Mouse (Mus musculus): ENCODE results near the gene Anapc11.

Gene Anapc11

GRCm38 (mm10) chr11:120608241-120609034, 10.2 kb downstream of the Anapc11 start, which contains the start of gene Npb:
Gene Npb, plus strand, starts transcription at chr11:120608477.
- DNase-seq = peak in 1 of 2 experiments; percentile 30

GRCm38 (mm10) chr11:120609250-120609649, 11.0 kb downstream of the Anapc11 start:
- no peak for DNase-seq

GRCm38 (mm10) chr11:120610477-120611046, 12.3 kb downstream of the Anapc11 start:
- peak in 1 of 2 experiments; percentile 21 for DNase-seq

DNA sequence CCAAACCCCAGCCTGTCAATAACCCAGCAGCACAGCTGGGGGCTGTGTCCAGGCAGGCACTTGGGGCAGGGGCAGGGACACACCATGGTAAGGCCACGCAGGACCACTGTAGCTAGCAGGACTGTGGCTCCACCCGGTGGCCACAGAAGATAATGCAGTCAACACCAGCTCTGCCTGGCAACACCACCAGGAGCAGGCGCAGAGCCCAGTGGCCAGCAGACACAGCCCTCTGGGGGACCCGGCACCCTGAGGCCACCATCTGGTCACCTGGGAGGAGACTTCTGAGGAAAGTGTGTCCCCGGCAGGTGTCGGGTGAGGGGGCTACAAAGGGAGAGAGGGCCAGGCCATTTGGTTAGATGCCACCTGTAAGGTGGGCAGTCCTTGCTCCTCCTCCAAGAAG, 14.5 kb downstream of the Anapc11 start:
- peak; percentile 96 to 97 for DNase-seq

DNA sequence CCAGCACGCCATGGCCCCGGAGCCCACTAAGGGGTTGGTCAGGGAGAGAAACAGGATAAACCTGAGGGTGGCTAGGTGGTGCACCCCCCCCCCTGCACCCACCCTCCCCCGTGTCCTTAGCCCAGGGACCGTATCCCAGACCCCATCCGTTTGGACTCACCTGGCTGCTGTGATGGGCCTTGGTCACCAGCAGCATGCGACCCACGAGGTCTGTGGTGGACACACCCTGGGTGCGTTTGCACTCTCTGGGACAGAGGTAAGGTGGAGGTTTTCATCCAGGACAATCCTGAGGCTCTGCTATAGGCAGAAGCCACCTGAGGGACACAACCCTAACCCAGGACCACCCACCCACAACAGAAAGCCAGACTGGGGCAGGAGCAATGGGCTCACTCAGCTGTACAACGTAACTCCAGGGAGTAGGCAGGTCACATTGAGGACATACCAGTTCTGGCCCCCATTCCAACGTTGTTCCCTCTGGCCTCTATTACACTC, 15.3 kb downstream of the Anapc11 start:
- peak in 1 of 2 experiments; percentile 27 for DNase-seq

GRCm38 (mm10) chr11:120613976-120614375, 15.8 kb downstream of the Anapc11 start:
- DNase-seq = peak in 1 of 2 experiments; percentile 32

DNA sequence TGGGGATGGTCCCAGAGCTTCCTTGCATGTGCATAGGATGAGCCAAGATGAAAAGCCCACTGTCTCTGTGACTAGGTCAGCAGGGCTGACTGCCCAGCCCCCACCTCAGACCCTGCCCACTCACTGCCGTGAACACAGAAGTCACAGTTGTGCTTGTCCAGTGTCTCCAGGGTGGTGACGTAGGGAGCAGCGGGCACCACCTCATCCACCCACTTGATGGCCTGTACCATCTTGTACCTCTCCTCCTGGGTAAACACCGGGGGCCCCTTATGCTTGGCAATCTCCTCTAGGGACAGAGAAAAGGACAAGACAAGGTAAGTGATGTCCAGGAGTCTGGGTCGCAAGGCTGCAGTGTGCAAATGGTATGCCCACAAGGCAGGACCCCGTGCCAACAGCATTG, 16.9 kb downstream of the Anapc11 start:
- DNase-seq = peak in 1 of 2 experiments; percentile 26

DNA sequence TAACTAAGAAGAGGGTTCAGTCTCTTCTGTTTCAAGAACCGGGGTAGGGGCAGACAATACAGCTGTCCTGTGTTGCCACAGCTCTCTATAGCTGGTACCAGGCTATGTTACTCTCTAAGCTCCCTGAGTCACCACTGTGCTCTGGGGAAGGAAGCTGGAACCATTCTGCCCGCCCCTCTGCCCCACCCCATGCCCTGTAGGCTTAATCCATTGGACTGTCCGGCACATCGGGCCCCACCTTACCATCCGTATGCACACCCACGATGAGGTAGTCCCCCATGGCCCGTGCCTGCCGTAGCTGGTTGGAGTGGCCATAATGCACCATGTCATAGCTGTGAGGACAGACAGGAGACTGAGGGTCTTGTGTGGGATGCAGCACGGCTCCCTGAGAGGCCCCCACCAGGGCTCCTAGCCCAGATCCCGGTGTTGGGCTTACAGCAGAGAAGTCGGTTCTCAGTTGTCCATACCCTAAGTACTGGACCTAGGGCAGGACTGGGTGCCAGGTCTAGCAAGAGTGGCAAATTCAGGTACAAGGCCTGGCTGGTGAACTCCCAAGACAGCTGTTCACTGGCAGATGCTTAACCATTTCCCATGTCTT, 17.5 kb downstream of the Anapc11 start:
- peak in 1 of 2 experiments; percentile 17 for DNase-seq

DNA sequence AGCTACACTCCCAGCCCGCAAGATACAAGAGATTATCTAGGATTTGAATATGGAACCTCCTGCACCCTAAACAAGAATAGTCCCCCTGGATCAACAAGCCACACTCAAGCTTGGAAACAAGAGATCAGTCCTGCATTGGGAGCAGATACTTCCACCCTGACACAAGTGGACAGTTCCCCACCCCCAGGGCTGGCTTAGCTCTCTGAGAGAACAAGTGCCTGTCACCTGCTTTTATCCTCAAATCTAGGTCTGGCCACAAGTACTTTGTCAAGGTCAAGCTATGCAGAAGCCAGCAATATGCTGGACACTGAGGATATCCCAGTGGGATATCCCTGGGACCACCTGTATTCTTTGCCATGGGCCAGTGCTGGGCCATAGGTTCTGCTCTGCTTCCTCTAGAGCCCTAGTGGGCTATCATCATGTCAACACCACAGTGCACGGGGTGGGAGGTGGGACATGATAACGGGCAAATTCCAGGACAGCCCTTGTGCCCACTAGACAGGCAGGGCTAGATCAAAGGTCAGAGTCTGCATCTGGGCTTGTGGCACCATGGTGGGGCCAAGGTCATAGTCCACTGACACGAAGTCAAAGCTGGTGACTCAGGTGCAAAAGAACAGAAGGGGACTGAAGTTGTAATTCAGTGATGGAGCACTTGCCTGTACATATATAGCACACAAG, 18.5 kb downstream of the Anapc11 start:
- peak in 1 of 2 experiments; percentile 39 for DNase-seq

DNA sequence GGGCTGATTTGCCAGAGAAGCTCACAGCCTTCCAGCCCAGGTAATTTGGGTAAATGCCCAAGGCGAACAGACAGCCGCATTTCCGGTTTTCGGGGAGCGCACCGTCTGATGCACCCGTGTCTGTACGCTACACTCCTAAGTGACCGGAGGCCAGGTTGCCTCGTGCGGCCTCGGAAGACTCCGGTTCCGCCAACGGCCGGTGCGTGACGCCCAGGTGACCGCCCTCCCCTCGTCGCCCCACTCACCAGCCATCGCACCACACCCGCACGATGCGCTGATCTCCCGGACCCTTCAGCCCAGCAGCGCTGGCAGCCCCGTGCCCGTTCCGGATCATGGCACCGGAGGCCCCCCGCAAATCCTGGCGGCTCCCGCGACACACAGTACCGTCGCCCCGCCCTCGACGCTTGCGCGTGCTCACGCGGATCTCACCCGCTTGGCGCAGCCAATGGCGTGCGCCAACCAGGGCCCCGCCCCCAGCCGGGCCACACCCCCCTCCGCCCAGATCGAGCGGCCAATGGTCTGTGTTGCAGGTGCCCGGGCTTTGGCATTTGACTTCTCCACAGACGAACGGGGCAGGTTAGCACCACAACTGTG, 19.4 kb downstream of the Anapc11 start, which contains the start of gene Pcyt2:
Gene Pcyt2 (minus strand): TSS at position 418 of the 594 bp plus-strand sequence.
- DNase-seq = peak; percentile 98

GRCm38 (mm10) chr11:120618619-120619535, 20.7 kb downstream of the Anapc11 start:
- DNase-seq = peak in 1 of 2 experiments; percentile 23

GRCm38 (mm10) chr11:120620195-120620594, 22.0 kb downstream of the Anapc11 start:
- DNase-seq = no peak

- DNase-seq = no peak
These were observed 24.6 kb downstream of the Anapc11 start for GRCm38 (mm10) chr11:120622805-120623204.

DNA sequence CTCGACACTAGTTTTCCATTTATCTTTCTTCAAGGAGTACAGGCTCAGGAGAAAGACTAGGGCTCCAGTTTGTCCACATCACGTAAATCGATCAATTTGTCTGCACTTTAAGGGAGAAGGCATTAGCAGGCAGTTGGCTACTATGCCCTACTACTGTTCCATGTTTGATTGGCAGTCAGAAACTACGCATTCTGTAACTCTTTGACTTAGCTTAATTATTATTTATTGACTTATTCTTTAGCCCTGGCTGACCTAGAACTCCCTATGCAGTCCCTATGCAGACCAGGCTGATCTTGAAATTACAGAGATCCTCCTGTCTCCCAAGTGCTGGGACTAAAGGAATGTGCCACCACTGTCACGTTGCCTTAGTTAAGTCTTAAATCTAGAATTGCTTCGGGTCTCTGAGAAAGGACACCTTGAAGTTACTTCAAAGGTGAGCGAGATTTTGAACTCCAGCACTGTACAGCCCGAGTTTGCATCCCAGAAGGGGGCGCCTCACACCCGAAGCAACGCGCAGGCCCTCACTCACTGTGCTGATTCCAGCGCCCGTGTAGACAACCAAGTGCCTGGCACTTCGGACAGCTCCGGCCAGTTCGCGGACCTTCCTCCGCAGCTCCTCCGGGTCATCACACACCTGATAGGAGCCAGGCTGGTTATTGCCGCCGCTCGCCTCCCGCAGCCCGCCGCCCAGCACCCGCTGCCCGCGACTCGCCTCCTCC, 25.9 kb downstream of the Anapc11 start:
- peak; percentile 79 to 80 for DNase-seq

DNA sequence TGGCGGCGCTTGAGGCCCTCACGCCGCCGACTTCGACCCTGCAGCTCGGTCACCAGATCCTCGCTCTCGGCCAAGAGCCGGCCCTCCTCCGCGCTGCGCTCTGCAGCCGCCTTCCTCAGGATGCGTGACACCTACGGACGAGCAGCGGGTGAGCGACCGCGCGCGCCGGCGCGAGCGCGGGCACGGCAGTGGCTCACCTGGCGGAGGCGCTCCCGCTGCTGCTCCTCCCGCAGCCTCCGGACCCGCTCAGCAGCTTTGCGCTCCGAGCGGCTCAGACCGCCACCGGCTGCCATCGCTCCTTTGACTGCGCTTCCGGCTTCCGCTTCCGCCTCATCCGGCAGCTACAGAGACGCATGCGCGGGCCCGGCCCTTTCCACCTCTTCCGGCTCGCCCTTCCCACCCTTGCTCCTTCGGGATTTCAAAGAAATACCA, 26.5 kb downstream of the Anapc11 start:
- DNase-seq = peak; percentile 90 to 93

DNA sequence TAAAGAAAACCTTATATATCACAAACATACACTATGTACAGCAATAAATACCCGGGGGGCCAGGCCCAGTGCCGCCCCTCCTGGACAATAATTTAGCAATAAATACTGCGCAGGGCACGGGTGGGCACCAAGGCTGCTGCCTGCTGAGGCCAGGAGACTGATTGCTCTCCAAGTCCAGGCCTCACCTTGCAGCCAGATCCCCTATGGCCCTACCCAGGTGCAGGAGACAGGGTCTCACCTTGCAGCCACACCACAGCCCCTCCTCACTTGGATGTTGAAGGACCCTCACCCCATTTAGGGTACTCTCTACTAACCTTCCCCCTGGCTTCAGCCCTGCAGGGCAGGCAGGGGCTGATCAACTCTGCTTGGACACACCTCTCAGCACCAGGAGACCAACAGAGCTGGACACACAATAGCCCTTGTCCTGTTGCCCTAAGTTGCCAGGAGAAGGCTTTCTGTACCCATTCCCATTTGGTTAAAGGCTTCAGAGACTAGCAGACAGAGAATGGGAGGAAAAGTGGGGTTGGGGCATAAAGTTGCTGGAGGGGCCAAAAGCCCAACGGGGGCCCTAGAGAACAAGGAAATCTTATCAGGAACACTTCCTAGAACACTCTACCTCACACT, 27.0 kb downstream of the Anapc11 start, which contains the start of gene Sirt7:
Gene Sirt7 (minus strand): TSS at position 89 of the 624 bp plus-strand sequence.
- DNase-seq = no peak

GRCm38 (mm10) chr11:120626785-120627467, 28.7 kb downstream of the Anapc11 start:
- no peak for DNase-seq

GRCm38 (mm10) chr11:120627468-120628300, 29.5 kb downstream of the Anapc11 start:
- DNase-seq = no peak
